Mouse (Mus musculus) G1E (cell line): ENCODE data around the gene Vnn3. TPM values are rescaled to one million over a fixed set of nuclear protein-coding genes. Genes with fewer than 3 reads are reported as not detected.

Experiments
- ATAC-seq: 2 replicates; pipeline ENCODE4 v1.8.0; 2016; ENCODE audit warnings: mild to moderate bottlenecking; ENCODE audit not compliant: insufficient number of reproducible peaks, poor library complexity, low FRiP score, severe bottlenecking; ENCODE audit errors: extremely low read depth
- DNase-seq: peaks from one replicate; pipeline ENCODE4 v3.0.0; 2012; ENCODE audit warnings: low spot score
- H3K27me3 ChIP-seq: 2 replicates; pipeline ENCODE4 v1.6.1; 2012; ENCODE audit warnings: mild to moderate bottlenecking, low read length, inconsistent platforms; ENCODE audit not compliant: insufficient read depth
- H3K36me3 ChIP-seq: replicated peaks from 2 replicates; pipeline ENCODE3; 2012; ENCODE audit warnings: mild to moderate bottlenecking, inconsistent platforms
- H3K4me1 ChIP-seq: 2 replicates; pipeline ENCODE4 v1.6.1; 2012; ENCODE audit warnings: low read depth, low read length, inconsistent platforms, mixed read lengths; ENCODE audit not compliant: insufficient read depth
- H3K4me3 ChIP-seq: 2 replicates; pipeline ENCODE4 v1.5.1; 2012; ENCODE audit warnings: low read depth, mild to moderate bottlenecking, inconsistent platforms, low read length, moderate library complexity, mixed read lengths
- H3K9me3 ChIP-seq: replicated peaks from 2 replicates; pipeline ENCODE4 v1.6.1; 2012; ENCODE audit warnings: inconsistent platforms
- CTCF ChIP-seq: IDR thresholded peaks from 2 replicates; pipeline ENCODE4 v1.5.1; 2012; ENCODE audit warnings: low read depth, low read length, inconsistent platforms, mixed read lengths
- GATA1 ChIP-seq: IDR thresholded peaks from 2 replicates; pipeline ENCODE4 v1.6.1; 2012; ENCODE audit warnings: borderline replicate concordance, low read length, inconsistent platforms, mixed read lengths
- GATA2 ChIP-seq: IDR thresholded peaks from 2 replicates; pipeline ENCODE4 v1.6.1; 2012; ENCODE audit warnings: low read depth, low read length, inconsistent platforms, borderline replicate concordance
- POLR2AphosphoS5 ChIP-seq: IDR thresholded peaks from 2 replicates; pipeline ENCODE4 v1.6.1; 2012; ENCODE audit warnings: low read depth, low read length, inconsistent platforms; ENCODE audit not compliant: insufficient replicate concordance
- TAL1 ChIP-seq: conservative IDR thresholded peaks from 2 replicates; pipeline ENCODE4 v1.6.1; 2012; ENCODE audit warnings: low read depth, low read length, inconsistent platforms, mixed read lengths
- polyA plus RNA-seq: library from polyadenylated mRNA; stranded (reverse); fragments of >175 nt; gene quantifications from 2 replicates; pipeline ENCODE4 v1.2.3, GENCODE M21; 2012
- total RNA-seq, 2 experiments: library from RNA; stranded (forward) in 1 of 2; stranded (reverse) in 1 of 2; fragments of 200-1000 nt in 1 of 2; fragments of >200 nt in 1 of 2; fragmentation: Nextera tagmentation in 1 of 2; gene quantifications; 2 replicates each; pipeline ENCODE4 v1.2.3; 2014 to 2017

Vnn3 gene
- total and polyA plus RNA-seq, 3 experiments: not detected

DNA sequence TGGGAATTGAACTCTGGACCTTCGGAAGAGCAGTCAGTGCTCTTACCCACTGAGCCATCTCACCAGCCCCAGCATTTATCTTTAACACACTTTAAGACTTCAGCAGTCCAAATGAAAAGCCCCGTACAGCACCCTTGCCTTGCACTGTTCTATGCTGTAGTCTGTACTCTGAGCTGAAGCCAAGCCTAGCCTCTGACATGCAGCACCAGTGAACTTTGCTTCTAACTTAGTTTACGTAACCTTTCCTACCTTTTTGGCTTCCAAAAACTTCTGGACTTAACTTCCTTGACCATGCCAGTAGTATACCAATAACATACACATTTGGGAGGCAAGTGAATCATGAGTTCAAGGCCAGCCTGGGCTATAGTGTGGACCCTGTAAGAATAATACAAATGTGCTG is 12.4 kb upstream of the Vnn3 start:
- Histone ChIP-seq H3K4me1 (no peaks in the 10 kb centered on the region), H3K27me3 (no peaks in the 10 kb centered on the region), H3K9me3 (no peaks in the 10 kb centered on the region), H3K36me3 (no peaks in the 10 kb centered on the region), H3K4me3 (no peak overlapping the region)
- ATAC-seq (no peak), DNase-seq (no peak)
- TF ChIP-seq GATA1: no peak
- no peak for TF ChIP-seq CTCF
- TF ChIP-seq GATA2: no peak
- no peak for TF ChIP-seq POLR2AphosphoS5
- TF ChIP-seq TAL1: no peak

DNA sequence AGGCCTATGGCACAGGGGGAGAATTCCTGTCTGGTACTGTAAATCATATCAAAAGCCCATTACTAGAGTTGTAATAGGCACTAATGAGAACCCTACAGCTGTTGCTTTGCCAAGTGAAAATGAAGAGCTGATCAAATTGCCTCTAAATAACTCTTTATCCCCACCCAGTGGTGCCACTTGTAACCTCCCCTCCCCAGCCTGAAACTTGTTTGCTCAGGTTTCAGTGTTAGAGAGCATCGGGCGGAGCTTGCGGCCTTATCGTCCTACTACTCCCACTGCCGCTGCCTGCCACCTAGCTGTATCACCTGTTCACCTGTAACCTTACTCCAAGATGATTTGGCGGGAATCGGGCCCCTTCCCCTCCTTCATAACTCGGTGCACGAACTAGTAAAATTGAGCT is 11.9 kb upstream of the Vnn3 start:
- no peaks in the 10 kb centered on the region for H3K36me3 ChIP-seq
- H3K9me3 ChIP-seq: no peaks in the 10 kb centered on the region
- TF ChIP-seq GATA2 (no peak), CTCF (no peak), POLR2AphosphoS5 (no peak), TAL1 (no peak), GATA1 (no peak)
- ATAC-seq: no peak
- DNase-seq: no peak
- no peaks in the 10 kb centered on the region for H3K27me3 ChIP-seq
- no peaks in the 10 kb centered on the region for H3K4me1 ChIP-seq
- H3K4me3 ChIP-seq: no peak overlapping the region

DNA sequence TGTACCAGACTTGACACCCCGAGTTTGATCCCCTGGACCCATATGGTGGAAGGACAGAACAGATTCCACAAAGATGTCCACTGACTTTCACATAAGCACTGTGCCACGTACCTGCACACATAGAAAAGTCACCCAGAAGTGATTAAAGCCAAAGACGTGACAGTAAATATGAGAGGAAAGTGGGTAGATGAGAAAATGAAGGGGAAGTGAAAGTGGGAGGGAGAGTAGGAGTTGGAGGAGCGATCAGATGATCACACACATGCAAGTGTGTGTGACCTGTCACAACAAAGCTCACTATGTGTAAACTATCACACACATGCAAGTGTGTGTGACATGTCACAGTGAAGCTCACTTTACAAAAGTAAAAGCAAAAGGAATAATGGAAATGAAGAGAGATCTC is 10.8 kb upstream of the Vnn3 start:
- no peaks in the 10 kb centered on the region for H3K36me3 ChIP-seq
- DNase-seq (no peak), ATAC-seq (no peak)
- no peaks in the 10 kb centered on the region for H3K27me3 ChIP-seq
- no peaks in the 10 kb centered on the region for H3K9me3 ChIP-seq
- no peaks in the 10 kb centered on the region for H3K4me1 ChIP-seq
- no peak overlapping the region for H3K4me3 ChIP-seq
- TF ChIP-seq GATA2 (no peak), GATA1 (no peak), CTCF (no peak)

GRCm38 (mm10) chr10:23852096-23852495 is 834 bp downstream of the Vnn3 start:
- ATAC-seq (no peak), DNase-seq (no peak)
- TF ChIP-seq GATA1: no peak
- TF ChIP-seq TAL1: no peak
- TF ChIP-seq CTCF: no peak
- no peak for TF ChIP-seq GATA2
- TF ChIP-seq POLR2AphosphoS5: no peak
- Histone ChIP-seq H3K4me3 (no peak overlapping the region), H3K4me1 (no peaks in the 10 kb centered on the region), H3K9me3 (no peaks in the 10 kb centered on the region), H3K36me3 (no peaks in the 10 kb centered on the region), H3K27me3 (no peaks in the 10 kb centered on the region)

DNA sequence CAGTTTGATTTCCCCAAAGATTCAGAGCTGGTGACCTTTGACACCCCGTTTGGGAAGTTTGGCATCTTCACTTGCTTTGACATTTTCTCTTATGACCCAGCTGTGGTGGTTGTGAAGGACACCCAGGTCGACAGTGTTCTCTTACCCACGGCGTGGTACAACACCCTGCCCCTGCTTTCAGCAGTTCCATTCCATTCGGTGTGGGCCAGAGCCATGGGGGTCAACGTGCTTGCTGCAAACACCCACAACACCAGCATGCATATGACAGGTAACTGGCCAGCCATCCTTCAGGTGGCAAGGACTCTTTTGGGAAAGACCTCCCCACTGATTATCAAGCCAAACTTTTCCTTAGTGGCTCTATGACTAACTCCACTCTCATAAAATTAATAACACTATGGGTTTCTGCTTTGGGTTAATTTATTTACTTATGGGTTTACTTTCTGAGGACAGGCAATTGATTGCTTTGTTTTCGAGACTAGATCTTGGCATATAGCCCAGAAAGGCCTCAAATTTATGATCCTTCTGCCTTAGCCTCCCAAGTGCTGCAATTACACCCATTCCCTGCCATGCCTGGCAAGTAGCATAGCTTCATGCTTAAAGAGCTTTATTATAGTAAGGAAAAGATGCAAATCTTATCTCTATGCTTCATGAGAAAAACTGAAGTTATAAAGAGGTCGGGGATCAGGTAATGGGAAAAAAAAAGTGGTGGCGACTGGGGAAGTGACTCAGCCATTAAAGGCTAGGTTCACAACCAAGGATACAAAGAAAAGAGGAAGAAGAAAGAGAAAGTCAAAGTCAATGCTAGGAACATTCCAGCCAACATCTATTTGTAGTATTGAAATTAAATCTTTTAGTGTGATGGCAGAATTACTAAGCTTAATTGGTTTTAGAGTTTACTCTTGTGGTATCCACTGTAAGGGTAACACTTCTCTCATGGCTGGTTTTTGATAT is 13.4 kb downstream of the Vnn3 start:
- ATAC-seq (no peak), DNase-seq (no peak)
- no peak for TF ChIP-seq GATA1
- TF ChIP-seq CTCF: no peak
- no peak for TF ChIP-seq GATA2
- no peak for TF ChIP-seq TAL1
- TF ChIP-seq POLR2AphosphoS5: no peak
- Histone ChIP-seq H3K36me3 (no peaks in the 10 kb centered on the region), H3K9me3 (peaks cover 3% of the 10 kb centered on the region), H3K4me1 (no peaks in the 10 kb centered on the region), H3K27me3 (0 out of 2 replicates have a peak, but pooled peaks cover 2% of the 10 kb centered on the region), H3K4me3 (no peak overlapping the region)

GRCm38 (mm10) chr10:23880695-23881094 is 29.4 kb downstream of the Vnn3 start:
- DNase-seq: no peak
- Histone ChIP-seq H3K27me3 (no peaks in the 10 kb centered on the region), H3K9me3 (peaks cover 4% of the 10 kb centered on the region; the same call in 1 of the 2 replicates), H3K4me3 (no peak overlapping the region), H3K36me3 (no peaks in the 10 kb centered on the region), H3K4me1 (no peaks in the 10 kb centered on the region)
- ATAC-seq: no peak
- TF ChIP-seq GATA1 (no peak), GATA2 (no peak), TAL1 (no peak), CTCF (no peak), POLR2AphosphoS5 (no peak)

- Histone ChIP-seq H3K27me3 (no peaks in the 10 kb centered on the region), H3K36me3 (no peaks in the 10 kb centered on the region), H3K4me1 (no peaks in the 10 kb centered on the region), H3K4me3 (no peak overlapping the region), H3K9me3 (no peaks in the 10 kb centered on the region)
- no peak for ATAC-seq
- DNase-seq: no peak
- TF ChIP-seq GATA2 (no peak), GATA1 (no peak), CTCF (no peak), TAL1 (no peak), POLR2AphosphoS5 (no peak)
These were observed 33.6 kb downstream of the Vnn3 start for GRCm38 (mm10) chr10:23884910-23885309.
